Mouse (Mus musculus) embryonic facial prominence, embryonic 14.5 days (tissue): ENCODE data around the gene Kank4. TPM values are rescaled to one million over a fixed set of nuclear protein-coding genes. Genes with fewer than 3 reads are reported as not detected.

ENCODE experiments used
- ATAC-seq: fragments of 200-750 bp; cut with Nextera tagmentation; 2 replicates; pipeline ENCODE4 v1.8.0; 2017; ENCODE audit warnings: low read depth, moderate number of reproducible peaks, moderate TSS enrichment
- DNase-seq: peaks from one replicate; pipeline ENCODE4 v3.0.0-alpha.2; 2015; ENCODE audit warnings: low spot score
- H3K27ac ChIP-seq: fragments of 300-500 bp; sonication (generic); replicated peaks from 2 replicates; pipeline ENCODE4 v1.5.1; 2014; ENCODE audit warnings: low read depth, mild to moderate bottlenecking, low read length, moderate library complexity
- H3K27me3 ChIP-seq: fragments of 300-500 bp; sonication (generic); replicated peaks from 2 replicates; pipeline ENCODE4 v1.6.1; 2014; ENCODE audit warnings: low read length; ENCODE audit not compliant: control insufficient read depth, insufficient read depth
- H3K36me3 ChIP-seq: fragments of 300-500 bp; sonication (generic); 2 replicates; pipeline ENCODE4 v1.6.1; 2014; ENCODE audit warnings: low read length, mixed read lengths; ENCODE audit not compliant: control insufficient read depth, insufficient read depth
- H3K4me1 ChIP-seq: fragments of 300-500 bp; sonication (generic); 2 replicates; pipeline ENCODE4 v1.6.1; 2014; ENCODE audit warnings: antibody characterized with exemption, low read length; ENCODE audit not compliant: control insufficient read depth, insufficient read depth
- H3K4me2 ChIP-seq: fragments of 300-500 bp; sonication (generic); 2 replicates; pipeline ENCODE4 v1.6.1; 2014; ENCODE audit warnings: low read depth, mild to moderate bottlenecking, low read length, moderate library complexity, mixed read lengths
- H3K4me3 ChIP-seq: fragments of 300-500 bp; sonication (generic); 2 replicates; pipeline ENCODE4 v1.5.1; 2014; ENCODE audit warnings: low read depth, mild to moderate bottlenecking, low read length
- H3K9ac ChIP-seq: fragments of 300-500 bp; sonication (generic); 2 replicates; pipeline ENCODE4 v1.6.1; 2014; ENCODE audit warnings: low read depth, mild to moderate bottlenecking, low read length, moderate library complexity, mixed read lengths
- H3K9me3 ChIP-seq: fragments of 300-500 bp; sonication (generic); 2 replicates; pipeline ENCODE4 v1.6.1; 2016; ENCODE audit warnings: low read length; ENCODE audit not compliant: control insufficient read depth
- WGBS: fragments of 180-500 bp; shearing (Covaris S2); extraction: QIAGEN DNeasy Blood & Tissue Kit; methylation state at CpG from one replicate; pipeline ENCODE4 v1.1.7; 2014; 5-methylcytosine and 5-hydroxymethylcytosine counted together
- polyA plus RNA-seq: library from polyadenylated mRNA; unstranded; fragments of >200 nt; fragmentation: Nextera tagmentation; extraction: Ambion mirVana; gene quantifications from 2 replicates; pipeline ENCODE4 v1.2.1, GENCODE M21; 2014

Gene Kank4
- polyA plus RNA-seq, 1 experiment from 2014 or later = 2.6 TPM

DNA sequence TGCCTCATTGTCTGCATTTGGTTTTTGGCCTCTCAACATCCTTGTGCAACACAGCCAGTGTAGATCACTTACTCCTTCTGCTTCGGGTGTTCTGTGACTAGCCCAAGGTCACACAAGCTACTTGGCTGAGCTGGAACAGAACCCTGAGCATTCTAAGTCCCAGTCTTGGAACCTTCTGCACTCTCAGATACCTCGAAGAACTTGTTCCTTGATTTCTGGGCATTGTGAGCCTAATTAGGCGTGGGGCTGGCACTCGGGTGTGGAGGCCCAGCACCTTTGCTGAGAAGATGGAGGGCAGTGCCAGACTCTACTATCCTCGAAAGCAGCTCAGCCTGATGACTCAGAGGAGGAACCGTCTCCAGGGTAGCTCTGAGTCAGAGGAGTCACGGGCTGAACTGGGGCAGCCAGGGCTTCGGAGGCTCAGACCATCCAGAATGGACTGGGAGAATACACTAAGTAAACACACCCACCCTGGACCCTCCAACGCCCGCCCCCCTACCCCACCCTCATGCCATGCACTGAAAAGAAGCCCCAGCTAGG lies 1.9 kb upstream of the Kank4 start:
- Histone ChIP-seq H3K4me3 (no peak overlapping the region), H3K27ac (no peak overlapping the region), H3K9me3 (no peaks in the 10 kb centered on the region), H3K4me2 (no peak overlapping the region), H3K4me1 (peaks cover 28% of the 10 kb centered on the region), H3K36me3 (no peaks in the 10 kb centered on the region), H3K27me3 (no peaks in the 10 kb centered on the region), H3K9ac (no peak overlapping the region)
- 83% methylated on average over 10 of the region's 10 CpGs for WGBS
- DNase-seq (no peak), ATAC-seq (no peak)

GRCm38 (mm10) chr4:98816807-98817183 lies 542 bp downstream of the Kank4 start:
- H3K27me3 ChIP-seq = no peaks in the 10 kb centered on the region
- ATAC-seq = no peak
- no peaks in the 10 kb centered on the region for H3K9me3 ChIP-seq
- peak overlapping the region; percentile 71; the same call in 1 of the 2 replicates for H3K27ac ChIP-seq
- no peak for DNase-seq
- WGBS = 0% methylated on average over 11 of the region's 14 CpGs
- peaks cover 29% of the 10 kb centered on the region for H3K4me1 ChIP-seq
- H3K9ac ChIP-seq = peak overlapping the region; percentile 79
- H3K4me3 ChIP-seq = peak overlapping the region; percentile 79
- peak overlapping the region; percentile 95 for H3K4me2 ChIP-seq
- H3K36me3 ChIP-seq = no peaks in the 10 kb centered on the region

GRCm38 (mm10) chr4:98806306-98806705 lies 11.0 kb downstream of the Kank4 start:
- no peak overlapping the region for H3K9ac ChIP-seq
- H3K9me3 ChIP-seq = no peaks in the 10 kb centered on the region
- H3K4me1 ChIP-seq = peaks cover 21% of the 10 kb centered on the region
- peak overlapping the region; percentile 53 for H3K27ac ChIP-seq
- DNase-seq (no peak), ATAC-seq (no peak)
- no peaks in the 10 kb centered on the region for H3K36me3 ChIP-seq
- H3K4me3 ChIP-seq = no peak overlapping the region
- no peak overlapping the region for H3K4me2 ChIP-seq
- no peaks in the 10 kb centered on the region for H3K27me3 ChIP-seq
- 60% methylated on average over 9 of the region's 9 CpGs for WGBS

- DNase-seq = peak; percentile 47
- 24% methylated on average over 12 of the region's 12 CpGs for WGBS
- H3K27me3 ChIP-seq = no peaks in the 10 kb centered on the region
- no peak overlapping the region for H3K4me2 ChIP-seq
- H3K9ac ChIP-seq = peak overlapping the region; percentile 38; the same call in 1 of the 2 replicates
- H3K27ac ChIP-seq = peak overlapping the region; percentile 53
- peaks cover 27% of the 10 kb centered on the region for H3K4me1 ChIP-seq
- H3K36me3 ChIP-seq = no peaks in the 10 kb centered on the region
- no peaks in the 10 kb centered on the region for H3K9me3 ChIP-seq
- peak; percentile 50; the same call in 1 of the 2 replicates for ATAC-seq
- H3K4me3 ChIP-seq = no peak overlapping the region
These were observed 11.9 kb downstream of the Kank4 start for GRCm38 (mm10) chr4:98805291-98806048.

DNA sequence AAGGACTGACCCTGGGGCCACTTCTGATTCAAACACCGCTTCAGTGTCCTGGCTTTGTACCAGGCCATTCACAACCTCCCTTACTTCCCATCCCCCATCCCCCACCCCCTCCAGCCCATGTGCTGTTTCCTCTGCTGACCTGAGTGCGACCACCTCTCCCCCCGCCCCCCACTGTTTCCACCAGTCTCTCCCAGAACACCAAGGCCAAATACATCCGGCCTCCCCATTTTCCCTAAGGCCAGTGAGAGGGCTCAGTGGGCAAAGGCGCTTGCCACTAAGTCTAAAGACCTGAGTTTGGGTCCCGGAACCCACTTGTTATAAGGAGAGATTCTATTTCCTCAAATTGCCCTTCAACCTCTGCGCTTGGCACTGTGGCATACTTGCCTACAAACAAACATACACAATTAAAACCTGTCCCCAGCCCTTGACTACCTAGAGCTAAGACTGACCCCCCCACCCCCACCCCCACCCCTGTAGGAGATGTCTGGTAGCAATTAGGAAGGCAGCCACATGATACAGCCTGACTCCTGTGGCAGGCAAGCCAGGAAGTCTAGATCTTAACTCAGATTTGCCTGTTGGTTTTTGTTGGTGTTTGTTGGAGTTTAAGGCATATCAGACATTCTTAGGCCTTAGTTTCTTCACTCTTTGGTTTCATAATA lies 12.7 kb downstream of the Kank4 start:
- no peaks in the 10 kb centered on the region for H3K9me3 ChIP-seq
- no peak for DNase-seq
- peak overlapping the region; percentile 53 for H3K27ac ChIP-seq
- 35% methylated on average over 7 of the region's 7 CpGs for WGBS
- H3K36me3 ChIP-seq = no peaks in the 10 kb centered on the region
- H3K9ac ChIP-seq = 0 out of 2 replicates have a peak overlapping the region, but pooled peaks have one; percentile 38
- H3K4me3 ChIP-seq = no peak overlapping the region
- H3K4me2 ChIP-seq = no peak overlapping the region
- no peaks in the 10 kb centered on the region for H3K27me3 ChIP-seq
- ATAC-seq = no peak
- H3K4me1 ChIP-seq = peaks cover 27% of the 10 kb centered on the region

DNA sequence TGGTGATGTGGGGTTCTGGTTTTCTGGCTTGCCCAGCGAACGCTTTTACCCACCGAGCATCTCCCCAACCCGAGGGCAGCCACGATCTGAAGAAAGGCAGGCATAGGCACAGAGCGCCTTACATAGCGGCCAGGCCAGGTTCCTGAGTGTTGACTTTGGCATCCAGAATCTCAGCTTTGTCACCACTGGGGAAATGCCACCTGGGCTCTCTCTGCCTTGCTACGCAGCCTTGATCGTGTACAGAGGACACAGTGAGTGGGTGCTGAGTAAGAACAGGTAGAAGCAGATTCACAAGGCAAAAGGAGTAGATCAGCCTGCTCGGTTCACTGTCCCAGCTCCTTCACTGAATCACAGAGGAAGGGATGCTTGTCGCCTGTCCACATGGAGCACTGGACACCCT lies 15.6 kb downstream of the Kank4 start:
- Histone ChIP-seq H3K9me3 (no peaks in the 10 kb centered on the region), H3K36me3 (no peaks in the 10 kb centered on the region), H3K27me3 (no peaks in the 10 kb centered on the region), H3K4me1 (peaks cover 34% of the 10 kb centered on the region), H3K4me2 (no peak overlapping the region), H3K4me3 (no peak overlapping the region), H3K27ac (no peak overlapping the region), H3K9ac (no peak overlapping the region)
- ATAC-seq (no peak), DNase-seq (no peak)
- WGBS = 80% methylated on average over 11 of the region's 11 CpGs

- Histone ChIP-seq H3K36me3 (no peaks in the 10 kb centered on the region), H3K9me3 (no peaks in the 10 kb centered on the region), H3K4me1 (peaks cover 37% of the 10 kb centered on the region), H3K27me3 (no peaks in the 10 kb centered on the region), H3K27ac (0 out of 2 replicates have a peak overlapping the region, but pooled peaks have one; percentile 16), H3K9ac (no peak overlapping the region), H3K4me2 (no peak overlapping the region), H3K4me3 (no peak overlapping the region)
- peak; percentile 70 for DNase-seq
- peak; percentile 12; the same call in 1 of the 2 replicates for ATAC-seq
- 68% methylated on average over 8 of the region's 8 CpGs for WGBS
These were observed 16.5 kb downstream of the Kank4 start for GRCm38 (mm10) chr4:98800824-98801223.

DNA sequence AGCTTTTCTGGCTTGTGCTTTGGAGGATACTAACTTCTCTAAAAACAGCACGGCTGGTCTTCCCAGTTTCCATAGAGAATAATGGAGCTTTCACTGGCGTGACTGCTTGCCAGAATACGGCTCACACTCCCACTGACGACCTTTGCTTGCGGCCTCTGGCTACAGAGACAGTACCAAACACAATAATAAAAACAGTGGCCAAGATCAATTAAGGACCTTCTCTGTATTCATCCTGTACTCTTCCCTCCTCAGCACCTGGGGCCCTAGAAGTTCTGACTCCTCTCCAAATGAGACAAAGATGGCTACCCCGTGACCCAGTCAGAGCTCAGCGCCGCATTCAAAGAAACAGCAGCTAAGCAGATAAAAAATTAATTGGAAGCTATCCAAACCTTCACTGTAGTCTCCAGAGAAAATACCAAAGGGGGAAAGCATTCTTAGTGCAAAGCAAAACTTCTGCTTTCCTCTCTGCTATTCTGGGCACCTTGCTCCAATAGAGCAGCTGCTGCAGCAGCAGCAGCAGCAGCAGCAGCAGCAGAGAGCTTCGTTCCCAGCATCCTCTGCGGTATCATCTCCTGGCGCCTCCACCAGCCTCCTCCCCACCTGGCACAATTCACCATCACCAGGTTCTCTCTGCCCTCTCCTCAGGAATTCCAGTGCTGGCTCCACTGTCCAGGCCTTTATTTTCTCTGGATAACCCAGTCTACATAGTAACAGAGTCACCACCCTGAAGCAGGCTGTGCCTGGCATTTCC lies 20.6 kb downstream of the Kank4 start:
- H3K9ac ChIP-seq = no peak overlapping the region
- ATAC-seq = peak; percentile 47
- H3K9me3 ChIP-seq = no peaks in the 10 kb centered on the region
- H3K36me3 ChIP-seq = no peaks in the 10 kb centered on the region
- DNase-seq = peak; percentile 72
- 43% methylated on average over 11 of the region's 11 CpGs for WGBS
- no peak overlapping the region for H3K4me2 ChIP-seq
- no peak overlapping the region for H3K4me3 ChIP-seq
- H3K4me1 ChIP-seq = peaks cover 22% of the 10 kb centered on the region
- peak overlapping the region; percentile 71 for H3K27ac ChIP-seq
- H3K27me3 ChIP-seq = no peaks in the 10 kb centered on the region
